Mouse (Mus musculus) liver, adult 2 months (tissue): ENCODE measurements at regions not wholly inside any gene's neighbourhood (a gene's known extent, or its start where the extent isn't known, plus 50 kb on each side); places are given as distances from the start of the nearest gene placed in this dataset.
"Not testable (repeated sequence)": the region's sequence is repeated elsewhere in the genome, so short reads cannot be mapped to it uniquely, and the experiment has no call there.

Experiments
- DNase-seq: peaks from one replicate; pipeline ENCODE4 v3.0.0-alpha.2; 2011; ENCODE audit warnings: low read depth, low spot score; ENCODE audit errors: extremely low read depth
- H3K27ac ChIP-seq: fragments of 200-500 bp; replicated peaks from 2 replicates; pipeline ENCODE4 v1.5.1; 2012; ENCODE audit warnings: low read depth, mild to moderate bottlenecking, control low read depth, inconsistent platforms, low read length; ENCODE audit not compliant: insufficient read depth
- H3K27me3 ChIP-seq: fragments of 200-500 bp; 2 replicates; pipeline ENCODE4 v1.6.1; 2012; ENCODE audit warnings: mild to moderate bottlenecking, moderate library complexity, low read length, inconsistent platforms; ENCODE audit not compliant: control insufficient read depth, insufficient read depth
- H3K36me3 ChIP-seq: fragments of 200-500 bp; 2 replicates; pipeline ENCODE4 v1.6.1; 2012; ENCODE audit warnings: low read length, inconsistent platforms; ENCODE audit not compliant: control insufficient read depth, insufficient read depth
- H3K4me1 ChIP-seq: fragments of 200-500 bp; 2 replicates; pipeline ENCODE4 v1.6.1; 2011; ENCODE audit warnings: low read length; ENCODE audit not compliant: control insufficient read depth, insufficient read depth
- H3K4me3 ChIP-seq: fragments of 200-500 bp; 2 replicates; pipeline ENCODE4 v1.5.1; 2011; ENCODE audit warnings: low read depth, mild to moderate bottlenecking, control low read depth, low read length, moderate library complexity; ENCODE audit not compliant: insufficient read depth
- H3K79me2 ChIP-seq: fragments of 200-500 bp; 2 replicates; pipeline ENCODE4 v1.6.1; 2012; ENCODE audit warnings: inconsistent platforms, mild to moderate bottlenecking, low read length, moderate library complexity; ENCODE audit not compliant: control insufficient read depth, insufficient read depth
- H3K9ac ChIP-seq: fragments of 200-500 bp; 2 replicates; pipeline ENCODE4 v1.6.1; 2012; ENCODE audit warnings: low read depth, mild to moderate bottlenecking, control low read depth, inconsistent platforms, low read length
- WGBS: fragments of 180-500 bp; shearing (Covaris S2); methylation state at CpG from one replicate; pipeline ENCODE4 v1.1.7; 2018; 5-methylcytosine and 5-hydroxymethylcytosine counted together

DNA sequence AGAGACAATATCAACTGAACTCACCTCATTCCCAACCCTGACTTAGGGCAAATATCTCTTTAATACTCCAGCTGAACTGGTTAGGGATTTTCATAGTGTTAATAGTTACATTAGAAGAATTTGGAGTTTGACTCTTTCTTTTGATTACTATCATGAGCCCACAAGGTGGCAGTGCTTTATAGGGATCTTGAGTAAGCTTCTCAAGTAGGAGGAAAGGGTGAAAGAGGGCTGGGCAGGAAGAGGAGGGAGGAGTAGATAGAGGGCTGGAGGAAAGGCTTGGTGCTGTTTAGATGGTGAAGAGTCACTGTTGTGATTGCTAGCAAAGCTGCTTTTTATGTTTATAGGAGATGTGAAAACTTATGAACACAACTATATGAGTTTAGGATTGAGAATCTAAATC, 595.4 kb upstream of the Olfr1507 start:
- H3K4me3 ChIP-seq, H3K9ac ChIP-seq, DNase-seq, H3K79me2 ChIP-seq, H3K27ac ChIP-seq, H3K36me3 ChIP-seq, H3K4me1 ChIP-seq, H3K27me3 ChIP-seq: not testable (repeated sequence)

DNA sequence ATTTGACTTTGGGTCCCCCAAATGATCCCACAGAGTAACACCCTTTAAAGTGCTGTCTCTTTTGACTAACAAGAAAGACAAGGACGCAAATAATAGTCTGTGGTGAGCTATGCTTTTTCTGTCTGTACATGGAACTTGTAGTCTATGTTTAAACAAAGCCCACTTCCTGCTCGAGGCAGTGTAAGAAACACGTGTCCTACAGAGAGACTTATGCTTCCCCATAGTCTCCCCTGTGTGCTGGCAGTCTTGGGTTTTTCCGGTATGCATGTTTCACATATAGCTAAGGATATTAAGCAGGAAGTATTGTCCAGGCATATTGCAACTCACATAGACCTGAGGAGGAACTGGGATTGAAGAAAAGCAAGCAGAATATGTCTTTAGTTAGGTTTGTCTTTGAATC, 586.3 kb upstream of the Olfr1507 start:
- not testable (repeated sequence) for H3K4me1 ChIP-seq, H3K27ac ChIP-seq, H3K27me3 ChIP-seq, H3K36me3 ChIP-seq, DNase-seq, H3K9ac ChIP-seq, H3K79me2 ChIP-seq, H3K4me3 ChIP-seq
- 72% methylated on average over 4 of the region's 4 CpGs for WGBS

DNA sequence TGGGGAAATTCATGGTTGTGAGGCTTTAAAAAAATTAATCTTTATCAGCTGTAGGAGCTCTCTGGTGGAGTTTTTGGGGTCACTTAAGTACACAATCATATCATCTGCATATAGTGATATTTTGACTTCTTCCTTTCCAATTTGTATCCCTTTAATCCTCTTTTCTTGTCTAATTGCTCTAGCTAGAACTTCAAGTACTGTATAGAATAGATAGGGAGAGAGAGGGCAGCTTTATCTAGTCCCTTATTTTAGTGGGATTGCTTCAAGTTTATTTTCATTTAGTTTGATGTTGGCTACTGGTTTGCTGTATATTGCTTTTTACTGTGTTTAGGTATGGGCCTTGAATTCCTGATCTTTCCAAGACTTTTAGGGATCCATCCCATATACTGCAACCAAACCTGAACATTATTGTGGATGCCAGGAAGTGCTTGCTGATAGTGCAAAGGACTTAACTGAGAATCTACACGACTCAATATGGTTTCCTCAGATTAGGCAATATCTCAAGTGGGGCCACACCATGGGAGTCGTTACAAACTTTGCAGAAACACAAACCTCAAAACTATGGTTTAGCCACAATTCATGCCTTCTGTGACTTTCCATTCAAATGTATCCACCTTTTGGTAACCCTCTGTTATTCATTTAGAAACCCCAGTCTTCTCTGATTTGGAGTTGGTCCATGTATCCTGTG, 585.6 kb upstream of the Olfr1507 start:
- WGBS, result no CpG with 5 or more reads among the region's 2 CpGs
- H3K27me3 ChIP-seq, H3K4me3 ChIP-seq, H3K27ac ChIP-seq, H3K9ac ChIP-seq, H3K36me3 ChIP-seq, H3K4me1 ChIP-seq, H3K79me2 ChIP-seq, DNase-seq: not testable (repeated sequence)

DNA sequence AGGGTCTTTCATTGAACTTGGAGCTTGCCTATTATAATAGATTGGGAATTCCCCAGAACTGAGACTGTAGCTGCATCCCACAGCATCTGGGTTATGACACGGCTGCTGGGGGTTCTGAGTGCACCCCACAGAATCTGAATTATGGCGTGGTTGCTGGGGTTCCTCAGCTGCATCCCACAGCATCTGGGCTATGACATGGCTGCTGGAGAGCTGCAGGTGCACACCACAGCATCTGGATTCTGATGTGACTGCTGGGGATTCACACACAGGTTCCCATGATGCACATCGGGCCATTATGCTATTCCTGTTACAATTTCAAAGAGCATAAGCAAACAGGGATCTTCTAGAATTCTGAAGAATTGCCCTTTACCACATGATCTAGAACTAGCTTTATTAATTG, 585.0 kb upstream of the Olfr1507 start:
- DNase-seq, result not testable (repeated sequence)

DNA sequence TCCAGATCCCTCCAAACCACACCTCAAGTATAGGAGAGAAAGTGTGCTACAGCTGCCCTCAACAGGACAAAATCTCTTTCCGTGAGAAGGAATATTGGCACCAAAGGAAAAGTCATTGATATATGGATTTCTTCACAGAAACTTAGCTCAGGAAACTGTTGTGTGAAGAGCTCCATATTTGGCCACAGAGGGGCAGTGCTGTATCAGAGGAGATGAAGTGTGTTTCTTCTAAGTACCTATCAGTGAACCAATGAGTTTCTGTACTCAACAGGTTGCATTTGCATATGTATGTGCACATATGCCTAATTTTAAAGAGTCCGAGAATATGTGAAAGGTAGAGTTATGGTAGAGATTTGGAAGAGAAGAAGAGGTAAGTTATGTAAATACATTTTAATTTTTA, 580.4 kb upstream of the Olfr1507 start:
- not testable (repeated sequence) for H3K27me3 ChIP-seq, H3K36me3 ChIP-seq, H3K4me1 ChIP-seq, H3K4me3 ChIP-seq, H3K79me2 ChIP-seq, H3K9ac ChIP-seq, H3K27ac ChIP-seq, DNase-seq
- WGBS, result 66% methylated on average over 2 of the region's 2 CpGs

More for the DNA sequence above, 585.0 kb upstream of the Olfr1507 start:
- H3K36me3 ChIP-seq, H3K27ac ChIP-seq, H3K27me3 ChIP-seq, H3K4me1 ChIP-seq, H3K79me2 ChIP-seq, H3K9ac ChIP-seq, H3K4me3 ChIP-seq: not testable (repeated sequence)
- 69% methylated on average over 3 of the region's 3 CpGs for WGBS

DNA sequence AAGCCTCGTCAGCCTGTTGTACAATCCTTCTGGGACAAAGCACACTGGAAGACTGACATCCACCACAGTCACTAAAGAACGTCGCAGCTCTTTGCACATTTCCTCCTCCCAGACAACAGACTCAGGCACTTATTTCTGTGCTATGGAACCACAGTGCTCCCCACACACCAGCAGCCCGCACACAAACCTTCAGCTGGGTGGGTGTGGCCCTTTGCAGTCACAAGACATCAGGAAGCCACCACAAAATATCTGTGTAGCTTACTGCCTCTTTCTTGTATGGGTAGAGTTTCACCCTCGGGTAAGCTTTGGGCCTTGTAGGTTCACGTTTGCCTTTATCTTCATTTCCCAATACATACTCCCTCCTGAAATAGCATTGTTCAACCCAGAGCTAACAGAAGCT, 577.6 kb upstream of the Olfr1507 start:
- H3K4me3 ChIP-seq, result not testable (repeated sequence)
- 67% methylated on average over 6 of the region's 6 CpGs for WGBS

DNA sequence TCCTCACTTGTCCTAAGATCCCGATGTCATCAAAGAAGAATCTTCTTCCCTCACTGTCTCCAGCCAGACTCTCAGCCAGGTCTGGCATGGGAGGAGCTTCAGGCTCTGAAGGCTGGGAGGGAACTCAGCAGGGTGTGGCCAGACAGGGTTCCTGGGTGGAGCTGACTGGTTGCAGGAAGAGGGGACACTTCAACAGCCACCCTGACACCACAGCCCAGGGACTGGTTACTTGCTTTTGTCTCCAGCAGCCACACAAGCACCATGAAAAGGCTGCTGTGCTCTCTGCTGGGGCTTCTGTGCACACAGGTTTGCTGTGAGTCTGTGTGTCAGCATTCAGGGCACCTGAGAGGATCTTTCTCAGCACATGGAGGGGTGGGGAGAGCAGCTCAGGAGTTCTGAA, 577.0 kb upstream of the Olfr1507 start:
- H3K36me3 ChIP-seq, H3K27ac ChIP-seq, H3K4me1 ChIP-seq, H3K9ac ChIP-seq, DNase-seq, H3K79me2 ChIP-seq, H3K27me3 ChIP-seq, H3K4me3 ChIP-seq: not testable (repeated sequence)
- no CpG with 5 or more reads among the region's 1 CpGs for WGBS

More for the DNA sequence above, 577.6 kb upstream of the Olfr1507 start:
- H3K9ac ChIP-seq, H3K36me3 ChIP-seq, H3K79me2 ChIP-seq, H3K4me1 ChIP-seq, H3K27me3 ChIP-seq, H3K27ac ChIP-seq, DNase-seq: not testable (repeated sequence)

DNA sequence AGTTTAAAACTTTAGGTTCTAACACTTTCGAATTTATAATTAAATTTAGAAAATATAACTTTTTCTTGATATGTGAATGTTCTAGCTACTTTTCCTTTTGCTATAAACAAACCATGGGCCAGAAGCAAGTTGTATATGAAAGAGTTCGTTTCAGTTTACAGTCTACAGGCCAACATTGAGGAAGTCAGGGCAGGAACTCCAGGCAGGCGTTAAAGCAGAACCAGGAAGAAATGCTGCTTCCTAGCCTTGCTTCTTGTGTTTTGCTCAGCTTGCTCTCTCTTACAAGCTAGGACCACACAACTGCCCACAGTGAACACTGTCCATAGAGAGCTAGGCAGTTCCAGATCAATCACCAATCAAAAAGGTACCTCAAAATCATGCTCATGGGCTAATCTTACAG, 558.9 kb upstream of the Olfr1507 start:
- WGBS, result 64% methylated on average over 2 of the region's 3 CpGs
- not testable (repeated sequence) for H3K79me2 ChIP-seq, DNase-seq, H3K36me3 ChIP-seq, H3K4me3 ChIP-seq, H3K27ac ChIP-seq, H3K4me1 ChIP-seq, H3K27me3 ChIP-seq, H3K9ac ChIP-seq

DNA sequence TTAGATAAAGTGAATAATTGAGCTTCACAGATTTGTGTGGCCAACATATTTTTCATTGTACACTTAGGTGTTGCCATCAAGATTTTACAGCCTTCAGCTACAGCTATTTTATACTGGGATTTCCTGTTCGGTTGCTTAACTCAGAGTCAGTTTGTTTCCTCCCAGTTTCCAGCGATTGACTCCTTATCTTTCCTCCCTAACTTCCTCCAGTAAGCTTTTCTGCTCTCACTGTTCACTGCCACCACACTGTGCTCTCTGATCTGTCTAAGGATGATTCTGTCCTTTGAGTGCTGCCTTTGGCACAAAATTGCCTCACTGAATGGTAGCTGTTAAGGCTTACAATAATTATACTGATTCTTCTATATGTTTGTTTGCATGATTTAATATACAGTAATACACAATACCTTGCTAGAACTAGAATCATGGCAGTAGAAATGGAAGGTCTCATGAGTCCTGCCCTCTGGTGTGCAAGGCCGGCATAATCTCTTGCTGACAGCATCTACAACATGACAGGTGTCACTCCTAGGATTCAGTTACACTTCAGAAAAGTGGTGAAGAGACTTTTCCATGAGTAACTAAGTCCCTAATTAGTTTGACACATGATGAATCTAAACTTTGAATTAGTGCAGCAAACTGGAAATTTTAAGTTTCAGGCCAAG, 558.0 kb upstream of the Olfr1507 start:
- not testable (repeated sequence) for H3K79me2 ChIP-seq, H3K4me3 ChIP-seq, H3K27ac ChIP-seq, H3K9ac ChIP-seq, H3K27me3 ChIP-seq, H3K4me1 ChIP-seq, DNase-seq, H3K36me3 ChIP-seq
- WGBS, result 25% methylated on average over 2 of the region's 3 CpGs
